Mouse (Mus musculus): ENCODE measurements around the gene Sirt2. TPM values are rescaled to one million over a fixed set of nuclear protein-coding genes. Genes with fewer than 3 reads are reported as not detected.

Sirt2 gene
- total and polyA plus RNA-seq, 3 experiments = 35.7 to 72.4 TPM; not detected in 1

- TF ChIP-seq CHD2 (IDR thresholded peaks at IDR 0.05; ENCODE audit: low read length) (no peak), POLR2AphosphoS5 (IDR thresholded peaks at IDR 0.05; ENCODE audit: borderline replicate concordance, low read depth, low read length) (no peak), ZKSCAN1 (IDR thresholded peaks at IDR 0.05; ENCODE audit: low read depth, low read length) (no peak), HCFC1 (IDR thresholded peaks at IDR 0.05; ENCODE audit: low read depth, low read length) (no peak), GABPA (IDR thresholded peaks at IDR 0.05; ENCODE audit: low read depth, low read length) (no peak), BHLHE40 (IDR thresholded peaks at IDR 0.05; ENCODE audit: borderline replicate concordance, low read depth, low read length) (no peak), POLR2AphosphoS2 (IDR thresholded peaks at IDR 0.05; ENCODE audit: low read length) (no peak), MYC (IDR thresholded peaks at IDR 0.05; ENCODE audit: low read depth, low read length) (no peak), ZC3H11A (IDR thresholded peaks at IDR 0.05; ENCODE audit: low read depth, low read length) (no peak)
- Histone ChIP-seq H3K4me1 (ENCODE audit: control insufficient read depth in 1 of 2, insufficient read depth in 2 of 2, low read length in 2 of 2) (no peaks in the 10 kb centered on the region), H3K36me3 (ENCODE audit: control insufficient read depth in 1 of 2, insufficient read depth in 2 of 2, low read length in 2 of 2) (no peaks in the 10 kb centered on the region), H3K27me3 (ENCODE audit: control insufficient read depth in 1 of 2, insufficient read depth in 2 of 2, low read length in 2 of 2) (no peaks in the 10 kb centered on the region), H3K79me2 (ENCODE audit: control insufficient read depth, insufficient read depth, low read length, poor library complexity) (no peaks in the 10 kb centered on the region), H3K9ac (ENCODE audit: control insufficient read depth, low read depth, low read length, poor library complexity, severe bottlenecking) (no peak within 1 kb of the TSS), H3K9me3 (replicated peaks; ENCODE audit: insufficient read depth, low read length) (no peaks in the 10 kb centered on the region), H3K27ac (ENCODE audit: control insufficient read depth, low read depth, low read length) (no peak within 1 kb of the TSS), H3K4me3 (ENCODE audit: control insufficient read depth in 1 of 2, insufficient read depth in 1 of 2, low read depth in 2 of 2, low read length in 2 of 2) (no peak within 1 kb of the TSS)
- no peak for DNase-seq (ENCODE audit: low read depth, low spot score)
These were observed 22.0 kb downstream of the Sirt2 start, which contains the start of gene Rinl for GRCm38 (mm10) chr7:28788307-28789195. Rinl (plus strand) TSS chr7:28788969.

GRCm38 (mm10) chr7:28789235-28789634, 22.7 kb downstream of the Sirt2 start:
- TF ChIP-seq TAL1 (IDR thresholded peaks at IDR 0.05; ENCODE audit: low read length) (no peak), ZMIZ1 (IDR thresholded peaks at IDR 0.05; ENCODE audit: low read depth, low read length) (no peak), POLR2AphosphoS5 (IDR thresholded peaks at IDR 0.05; ENCODE audit: borderline replicate concordance, low read depth, low read length) (no peak), ZNF384 (IDR thresholded peaks at IDR 0.05; ENCODE audit: low read depth, low read length) (no peak), TCF12 (IDR thresholded peaks at IDR 0.05; ENCODE audit: low read depth, low read length) (no peak), ZC3H11A (IDR thresholded peaks at IDR 0.05; ENCODE audit: low read depth, low read length) (no peak), TBP (IDR thresholded peaks at IDR 0.05; ENCODE audit: low read depth, low read length) (no peak), NELFE (IDR thresholded peaks at IDR 0.05; ENCODE audit: low read depth, low read length) (no peak), UBTF (IDR thresholded peaks at IDR 0.05; ENCODE audit: borderline replicate concordance, insufficient read depth, low read depth, low read length) (no peak)
- DNase-seq (ENCODE audit: low read depth, low spot score) = no peak
- Histone ChIP-seq H3K79me2 (ENCODE audit: control insufficient read depth, insufficient read depth, low read length, poor library complexity) (no peaks in the 10 kb centered on the region), H3K4me1 (ENCODE audit: control insufficient read depth in 1 of 2, insufficient read depth in 2 of 2, low read length in 2 of 2) (no peaks in the 10 kb centered on the region), H3K27me3 (ENCODE audit: control insufficient read depth in 1 of 2, insufficient read depth in 2 of 2, low read length in 2 of 2) (no peaks in the 10 kb centered on the region), H3K27ac (ENCODE audit: control insufficient read depth, low read depth, low read length) (no peak overlapping the region), H3K9ac (ENCODE audit: control insufficient read depth, low read depth, low read length, poor library complexity, severe bottlenecking) (no peak overlapping the region), H3K9me3 (replicated peaks; ENCODE audit: insufficient read depth, low read length) (no peaks in the 10 kb centered on the region), H3K4me3 (ENCODE audit: control insufficient read depth in 1 of 2, insufficient read depth in 1 of 2, low read depth in 2 of 2, low read length in 2 of 2) (no peak overlapping the region), H3K36me3 (ENCODE audit: control insufficient read depth in 1 of 2, insufficient read depth in 2 of 2, low read length in 2 of 2) (no peaks in the 10 kb centered on the region)

Data from MEL (cell line).